Mouse (Mus musculus): ENCODE results near the gene Gm1673. TPM values are rescaled to one million over a fixed set of nuclear protein-coding genes. Genes with fewer than 3 reads are reported as not detected.

Gm1673 gene
- polyA plus RNA-seq, 1 experiment from 2014 or later: 288 TPM

DNA sequence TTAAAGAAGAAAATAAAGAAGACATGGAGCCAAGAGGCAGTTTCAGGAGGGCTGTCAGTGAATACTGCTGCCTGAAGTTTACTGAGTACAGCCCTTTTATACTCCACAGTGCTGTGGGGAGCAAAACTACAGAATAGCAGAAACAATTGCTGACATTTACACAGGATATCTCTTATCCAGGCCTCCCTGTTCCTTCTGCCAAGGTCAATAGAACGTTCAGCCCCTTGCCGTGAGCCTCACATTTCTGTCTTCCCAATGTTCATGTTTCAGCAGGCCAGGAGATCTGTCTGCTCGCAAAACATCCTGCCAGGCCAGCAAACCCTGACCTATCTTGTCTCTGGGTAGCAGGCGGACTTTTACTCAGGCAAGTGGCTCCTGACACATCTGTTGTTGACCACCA lies 23.9 kb upstream of the Gm1673 start:
- H3K9me3 ChIP-seq (replicated peaks): peaks cover 7% of the 10 kb centered on the region
- no peaks in the 10 kb centered on the region for H3K4me1 ChIP-seq
- no peak overlapping the region for H3K4me3 ChIP-seq
- H3K27ac ChIP-seq (replicated peaks): no peak overlapping the region
- H3K36me3 ChIP-seq: no peaks in the 10 kb centered on the region
- H3K27me3 ChIP-seq (ENCODE audit: low read depth, poor library complexity, severe bottlenecking): no peaks in the 10 kb centered on the region
- WGBS: 91% methylated on average over 4 of the region's 4 CpGs
- DNase-seq (ENCODE audit: low spot score): no peak

- H3K4me1 ChIP-seq: no peaks in the 10 kb centered on the region
- no peak for DNase-seq (ENCODE audit: low spot score)
- H3K9me3 ChIP-seq (replicated peaks): no peaks in the 10 kb centered on the region; the same call in 1 of the 2 replicates
- 64% methylated on average over 2 of the region's 2 CpGs for WGBS
- no peak overlapping the region for H3K27ac ChIP-seq (replicated peaks)
- H3K27me3 ChIP-seq (ENCODE audit: low read depth, poor library complexity, severe bottlenecking): no peaks in the 10 kb centered on the region
- peaks cover 6% of the 10 kb centered on the region; the same call in 1 of the 2 replicates for H3K36me3 ChIP-seq
- no peak overlapping the region for H3K4me3 ChIP-seq
Measured at GRCm38 (mm10) chr5:33974736-33975135, 8.5 kb upstream of the Gm1673 start.

- no peak overlapping the region for H3K27ac ChIP-seq (replicated peaks)
- peaks cover 13% of the 10 kb centered on the region for H3K36me3 ChIP-seq
- no peaks in the 10 kb centered on the region; the same call in 1 of the 2 replicates for H3K9me3 ChIP-seq (replicated peaks)
- no peak overlapping the region for H3K4me3 ChIP-seq
- no peak for DNase-seq (ENCODE audit: low spot score)
- H3K4me1 ChIP-seq: no peaks in the 10 kb centered on the region
- WGBS: 40% methylated on average over 3 of the region's 3 CpGs
- H3K27me3 ChIP-seq (ENCODE audit: low read depth, poor library complexity, severe bottlenecking): no peaks in the 10 kb centered on the region
Measured at GRCm38 (mm10) chr5:33976267-33976666, 7.0 kb upstream of the Gm1673 start.

- Histone ChIP-seq H3K36me3 (peaks cover 34% of the 10 kb centered on the region), H3K27me3 (ENCODE audit: low read depth, poor library complexity, severe bottlenecking) (0 out of 2 replicates have a peak, but pooled peaks cover 6% of the 10 kb centered on the region), H3K4me1 (peaks cover 45% of the 10 kb centered on the region), H3K27ac (replicated peaks) (peak overlapping the region; percentile 94), H3K4me3 (peak overlapping the region; percentile 96), H3K9me3 (replicated peaks) (no peaks in the 10 kb centered on the region; the same call in 1 of the 2 replicates)
- DNase-seq (ENCODE audit: low spot score): no peak
- WGBS: 5% methylated on average over 26 of the region's 26 CpGs
Measured at GRCm38 (mm10) chr5:33982731-33983259, 438 bp upstream of the Gm1673 start.

- Histone ChIP-seq H3K4me3 (peak overlapping the region; percentile 80), H3K4me1 (peaks cover 48% of the 10 kb centered on the region), H3K27me3 (ENCODE audit: low read depth, poor library complexity, severe bottlenecking) (peaks cover 53% of the 10 kb centered on the region), H3K36me3 (peaks cover 11% of the 10 kb centered on the region), H3K9me3 (replicated peaks) (no peaks in the 10 kb centered on the region), H3K27ac (replicated peaks) (peak overlapping the region; percentile 92)
- DNase-seq (ENCODE audit: low spot score): peak; percentile 49
- WGBS: 33% methylated on average over 28 of the region's 28 CpGs
Measured at GRCm38 (mm10) chr5:33994671-33995625, 11.7 kb downstream of the Gm1673 start.

DNA sequence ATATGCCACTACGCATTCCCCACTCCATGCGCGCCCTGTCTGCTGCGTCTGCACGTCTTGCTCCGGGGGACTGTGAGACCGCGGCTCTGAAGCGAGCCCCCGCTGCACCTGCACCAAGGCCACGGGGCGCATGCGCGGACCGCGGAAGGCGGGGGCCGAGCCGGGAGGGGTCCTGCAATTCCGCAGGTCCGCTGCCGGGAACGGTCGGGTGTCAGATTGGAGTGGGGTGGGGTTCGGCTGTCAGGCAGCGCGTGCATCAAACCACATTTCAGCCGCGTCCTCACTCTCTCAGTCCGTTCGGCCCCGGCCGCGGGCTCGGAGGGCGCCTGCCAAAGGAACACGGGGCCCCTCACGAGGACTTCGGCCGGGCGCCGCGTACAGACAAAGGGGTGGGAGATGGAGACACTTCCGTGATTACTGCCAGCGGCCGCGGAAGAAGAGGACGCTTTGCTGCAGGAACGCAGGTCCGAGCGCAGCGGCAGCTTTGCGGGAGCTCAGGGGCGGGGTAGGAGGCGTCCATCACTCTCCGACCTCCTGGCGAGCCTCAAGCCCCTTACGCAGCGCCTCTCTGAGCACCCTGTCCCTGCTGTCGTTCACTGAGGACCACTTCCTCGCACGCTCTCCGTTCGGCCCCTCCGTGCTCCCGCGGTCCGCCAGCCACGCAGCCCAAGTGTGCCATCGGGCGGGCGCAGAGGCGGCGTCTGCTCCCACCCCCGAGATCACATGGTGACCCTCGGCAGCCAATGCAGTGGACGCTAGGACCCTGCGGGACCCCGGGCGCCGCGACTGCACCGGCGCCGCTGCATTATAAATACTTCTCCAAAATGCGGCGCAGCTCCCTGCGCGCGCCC lies 12.8 kb downstream of the Gm1673 start, which contains the start of gene Nat8l:
TSS of gene Nat8l (plus strand) at position 142 of the 851 bp plus-strand sequence.
- H3K36me3 ChIP-seq: peaks cover 22% of the 10 kb centered on the region
- under 1% methylated on average over 90 of the region's 90 CpGs for WGBS
- DNase-seq (ENCODE audit: low spot score): peak; percentile 91
- H3K27ac ChIP-seq (replicated peaks): peak within 1 kb of the TSS; percentile 92
- peaks cover 53% of the 10 kb centered on the region for H3K27me3 ChIP-seq (ENCODE audit: low read depth, poor library complexity, severe bottlenecking)
- no peaks in the 10 kb centered on the region for H3K9me3 ChIP-seq (replicated peaks)
- H3K4me1 ChIP-seq: peaks cover 48% of the 10 kb centered on the region
- peak within 1 kb of the TSS; percentile 80 for H3K4me3 ChIP-seq

DNA sequence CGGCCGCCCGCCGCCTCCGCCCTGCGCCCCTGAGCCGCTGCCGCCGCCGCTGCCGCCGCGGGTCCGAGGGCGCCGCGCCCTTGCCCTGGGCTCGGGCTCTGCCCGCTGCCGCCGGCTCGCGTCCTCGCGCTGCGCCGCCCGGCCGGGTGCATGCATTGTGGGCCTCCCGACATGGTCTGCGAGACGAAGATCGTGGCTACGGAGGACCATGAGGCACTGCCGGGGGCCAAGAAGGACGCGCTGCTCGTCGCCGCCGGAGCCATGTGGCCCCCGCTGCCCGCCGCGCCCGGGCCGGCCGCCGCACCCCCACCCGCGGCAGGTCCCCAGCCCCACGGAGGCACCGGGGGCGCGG lies 13.4 kb downstream of the Gm1673 start:
- peaks cover 48% of the 10 kb centered on the region for H3K4me1 ChIP-seq
- 3% methylated on average over 55 of the region's 55 CpGs for WGBS
- H3K27me3 ChIP-seq (ENCODE audit: low read depth, poor library complexity, severe bottlenecking): peaks cover 53% of the 10 kb centered on the region
- no peaks in the 10 kb centered on the region for H3K9me3 ChIP-seq (replicated peaks)
- peak overlapping the region; percentile 80 for H3K4me3 ChIP-seq
- no peak for DNase-seq (ENCODE audit: low spot score)
- peak overlapping the region; percentile 92 for H3K27ac ChIP-seq (replicated peaks)
- peaks cover 28% of the 10 kb centered on the region for H3K36me3 ChIP-seq

GRCm38 (mm10) chr5:33997051-33997741 lies 14.0 kb downstream of the Gm1673 start:
- peaks cover 53% of the 10 kb centered on the region for H3K27me3 ChIP-seq (ENCODE audit: low read depth, poor library complexity, severe bottlenecking)
- H3K9me3 ChIP-seq (replicated peaks): no peaks in the 10 kb centered on the region
- peak; percentile 52 for DNase-seq (ENCODE audit: low spot score)
- WGBS: under 1% methylated on average over 80 of the region's 80 CpGs
- peaks cover 33% of the 10 kb centered on the region for H3K36me3 ChIP-seq
- peaks cover 48% of the 10 kb centered on the region for H3K4me1 ChIP-seq
- peak overlapping the region; percentile 92 for H3K27ac ChIP-seq (replicated peaks)
- H3K4me3 ChIP-seq: peak overlapping the region; percentile 80

- no peak for DNase-seq (ENCODE audit: low spot score)
- Histone ChIP-seq H3K4me1 (peaks cover 48% of the 10 kb centered on the region), H3K27ac (replicated peaks) (no peak overlapping the region), H3K4me3 (peak overlapping the region; percentile 80), H3K9me3 (replicated peaks) (no peaks in the 10 kb centered on the region), H3K36me3 (peaks cover 34% of the 10 kb centered on the region), H3K27me3 (ENCODE audit: low read depth, poor library complexity, severe bottlenecking) (peaks cover 53% of the 10 kb centered on the region)
- WGBS: 72% methylated on average over 20 of the region's 20 CpGs
Measured at GRCm38 (mm10) chr5:33997829-33998504, 14.7 kb downstream of the Gm1673 start.

DNA sequence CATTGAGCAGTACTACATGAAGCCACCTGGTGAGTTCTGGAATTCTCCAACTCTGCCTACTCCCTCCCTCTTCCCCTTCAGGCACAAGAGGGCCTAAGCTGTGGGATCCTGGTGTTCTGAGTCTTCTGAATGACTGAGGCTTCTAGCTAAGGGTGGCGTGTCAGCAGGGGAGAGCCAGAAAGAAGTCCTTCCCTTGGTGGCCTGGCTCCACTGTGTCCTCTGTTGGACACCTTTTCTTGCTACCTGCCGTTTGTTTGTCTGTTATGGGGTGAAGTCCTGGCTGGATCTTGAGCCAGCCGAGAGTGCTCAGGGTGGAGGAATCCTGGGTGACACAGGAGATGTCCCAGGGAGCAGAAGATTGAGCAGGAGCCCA lies 15.3 kb downstream of the Gm1673 start:
- Histone ChIP-seq H3K27ac (replicated peaks) (no peak overlapping the region), H3K9me3 (replicated peaks) (no peaks in the 10 kb centered on the region), H3K4me1 (peaks cover 48% of the 10 kb centered on the region), H3K36me3 (peaks cover 34% of the 10 kb centered on the region), H3K4me3 (peak overlapping the region; percentile 80; the same call in 1 of the 2 replicates), H3K27me3 (ENCODE audit: low read depth, poor library complexity, severe bottlenecking) (peaks cover 53% of the 10 kb centered on the region)
- WGBS: 83% methylated on average over 3 of the region's 3 CpGs
- DNase-seq (ENCODE audit: low spot score): no peak

GRCm38 (mm10) chr5:33999466-34000090 lies 16.3 kb downstream of the Gm1673 start:
- H3K9me3 ChIP-seq (replicated peaks): no peaks in the 10 kb centered on the region
- H3K27me3 ChIP-seq (ENCODE audit: low read depth, poor library complexity, severe bottlenecking): peaks cover 45% of the 10 kb centered on the region
- H3K27ac ChIP-seq (replicated peaks): no peak overlapping the region
- H3K36me3 ChIP-seq: peaks cover 34% of the 10 kb centered on the region
- H3K4me1 ChIP-seq: peaks cover 48% of the 10 kb centered on the region
- WGBS: 91% methylated on average over 6 of the region's 6 CpGs
- DNase-seq (ENCODE audit: low spot score): no peak
- H3K4me3 ChIP-seq: no peak overlapping the region
